19 mouse cellular contexts compared by ENCODE assay signal in genomic region chr14:30666061-30666460, GRCm38 (mm10). TPM values are rescaled to one million over a fixed set of nuclear protein-coding genes. Genes with fewer than 3 reads are reported as not detected.
DNase-seq lines count a peak whose midpoint lies in the region; ATAC-seq lines count a peak whose summit lies in the region.
"Had no signal": no experiment of that assay in that cellular context is flagged by ENCODE, and none has a peak within 500 bp of the region (broad histone marks: within the 10 kb centered on the region; RNA-seq: fewer than 3 reads in every experiment).

No protein-coding gene starts in this region.

- no peaks in the 10 kb centered on the region for H3K27me3 ChIP-seq in kidney, embryonic 15.5 days
- H3K27me3 ChIP-seq: hindbrain, embryonic 12.5 days; midbrain, embryonic 12.5 days had no signal

- H3K9me3 ChIP-seq in kidney, embryonic 15.5 days (replicated peaks): no peaks in the 10 kb centered on the region
- H3K9me3 ChIP-seq: embryonic facial prominence, embryonic 10.5 days; hindbrain, embryonic 12.5 days; midbrain, embryonic 12.5 days had no signal

- H3K27ac ChIP-seq in kidney, embryonic 15.5 days: no peak overlapping the region
- H3K27ac ChIP-seq: embryonic facial prominence, embryonic 10.5 days; hindbrain, embryonic 12.5 days; midbrain, embryonic 12.5 days had no signal

- peaks cover 94% of the 10 kb centered on the region for H3K36me3 ChIP-seq in kidney, embryonic 15.5 days

- H3K4me2 ChIP-seq in kidney, embryonic 15.5 days: no peak overlapping the region
- H3K4me2 ChIP-seq: hindbrain, embryonic 12.5 days; liver, embryonic 11.5 days; midbrain, embryonic 12.5 days had no signal

- H3K4me1 ChIP-seq in kidney, embryonic 15.5 days: no peaks in the 10 kb centered on the region
- H3K4me1 ChIP-seq: embryonic facial prominence, embryonic 10.5 days; hindbrain, embryonic 12.5 days; midbrain, embryonic 12.5 days had no signal

- intact Hi-C loops in heart, postnatal 36 days (cut with DNase I): loop anchor here (10.0 kb wide), 1 partner anchor 181 kb away; no protein-coding TSS in a partner anchor

- H3K9ac ChIP-seq in kidney, embryonic 15.5 days: no peak overlapping the region
- H3K9ac ChIP-seq: hindbrain, embryonic 12.5 days; midbrain, embryonic 12.5 days had no signal

- DNase-seq in gastrocnemius, adult 18-20 months (ENCODE audit: low spot score): peak; percentile 29
- DNase-seq in gastrocnemius, postnatal 4 days (ENCODE audit: low spot score in 2 of 2): no peak
- peak; percentile 34 for DNase-seq in kidney, postnatal 14 days
- peak; percentile 32 to 39 for DNase-seq in heart, postnatal 36 days
- peak; percentile 73 for DNase-seq in lung, postnatal 25 days (ENCODE audit: low spot score)
- DNase-seq in layer of hippocampus, postnatal 25 days (ENCODE audit: extremely low spot score in 1 of 2, low spot score in 1 of 2): no peak
- DNase-seq: cerebellum, postnatal 36 days; left cerebral cortex, postnatal 4 days; thymus, postnatal 14 days had no signal

- 79% methylated on average over 3 of the region's 3 CpGs for WGBS in kidney, embryonic 15.5 days

- H3K4me3 ChIP-seq in kidney, embryonic 15.5 days (replicated peaks): no peak overlapping the region
- H3K4me3 ChIP-seq: embryonic facial prominence, embryonic 10.5 days; erythroblast, embryonic 14.5 days; hindbrain, embryonic 12.5 days; midbrain, embryonic 12.5 days; myocyte had no signal

- ATAC-seq in kidney, embryonic 15.5 days (replicated peaks; ENCODE audit: low FRiP score): no peak
- ATAC-seq in cerebellum, adult (ENCODE audit: insufficient number of reproducible peaks, low FRiP score, low TSS enrichment): no peak
- ATAC-seq: forebrain, embryonic 16.5 days; intestine, embryonic 16.5 days had no signal

RNA-seq across cellular contexts. Expression of gene Rft1, which starts 11.9 kb away (rescaled TPM):
- 1 to 10 TPM; 4.7 to 5.1 TPM for total RNA-seq in gastrocnemius, adult 18-20 months (2021)
- total RNA-seq in gastrocnemius, postnatal 4 days (2021): 10 to 100 TPM; 10.6 to 11.0 TPM
- 18.8 and 20.2 TPM in 2 replicates for polyA plus RNA-seq in kidney, embryonic 15.5 days (2015; fragmentation: Nextera tagmentation; extraction: Ambion mirVana)
- total RNA-seq in heart, postnatal 36 days (2021): 1 to 10 TPM; 6.8 to 7.4 TPM
- total RNA-seq in layer of hippocampus, postnatal 25 days (2021): 10 to 100 TPM; 10.1 to 11.3 TPM

RNA-seq across cellular contexts. Expression of gene Prkcd, which starts 40.1 kb away (rescaled TPM):
- 10 to 100 TPM in 1 of 2 experiments, 1 to 10 TPM in 1; 7.8 to 10.4 TPM for total RNA-seq in gastrocnemius, adult 18-20 months (2021)
- 10 to 100 TPM; 25.3 to 32.0 TPM for total RNA-seq in gastrocnemius, postnatal 4 days (2021)
- 47.5 and 50.6 TPM in 2 replicates for polyA plus RNA-seq in kidney, embryonic 15.5 days (2015; fragmentation: Nextera tagmentation; extraction: Ambion mirVana)
- total RNA-seq in heart, postnatal 36 days (2021): 10 to 100 TPM; 10.5 to 14.3 TPM
- total RNA-seq in layer of hippocampus, postnatal 25 days (2021): 10 to 100 TPM; 27.3 to 30.6 TPM

RNA-seq across cellular contexts. Expression of gene Sfmbt1, which starts 48.6 kb away (rescaled TPM):
- total RNA-seq in gastrocnemius, adult 18-20 months (2021): 10 to 100 TPM; 11.4 to 14.1 TPM
- total RNA-seq in gastrocnemius, postnatal 4 days (2021): 10 to 100 TPM; 15.1 to 16.8 TPM
- 14.7 and 15.0 TPM in 2 replicates for polyA plus RNA-seq in kidney, embryonic 15.5 days (2015; fragmentation: Nextera tagmentation; extraction: Ambion mirVana)
- 10 to 100 TPM; 11.1 to 13.4 TPM for total RNA-seq in heart, postnatal 36 days (2021)
- 10 to 100 TPM; 28.9 to 30.1 TPM for total RNA-seq in layer of hippocampus, postnatal 25 days (2021)

Comparison
In these comparisons a context has a peak if more than half of its experiments do, and no peak if none do; other contexts are left out.
1. DNase-seq: peak in gastrocnemius, adult 18-20 months (single experiment), kidney, postnatal 14 days (single experiment), heart, postnatal 36 days (2 of 2) and lung, postnatal 25 days (single experiment); none in gastrocnemius, postnatal 4 days (0 of 2) and layer of hippocampus, postnatal 25 days (0 of 2).